Mouse (Mus musculus) granulocyte monocyte progenitor cell, adult 5-6 weeks (primary cell): ENCODE data around the gene Pigb. TPM values are rescaled to one million over a fixed set of nuclear protein-coding genes. Genes with fewer than 3 reads are reported as not detected.
"Not testable (repeated sequence)": the region's sequence is repeated elsewhere in the genome, so short reads cannot be mapped to it uniquely, and the experiment has no call there.

Source experiments
- ATAC-seq: replicated peaks from 2 replicates; pipeline ENCODE4 v1.8.0; 2016; ENCODE audit warnings: mild to moderate bottlenecking, moderate TSS enrichment, inconsistent platforms; ENCODE audit not compliant: poor library complexity, severe bottlenecking
- total RNA-seq, 2 experiments: library from RNA; stranded (forward) in 1 of 2; stranded (reverse) in 1 of 2; fragments of 200-712, 200-1000 nt in 1 of 2; fragments of >200 nt in 1 of 2; fragmentation: Nextera tagmentation in 1 of 2; gene quantifications; 2 replicates each; pipeline ENCODE4 v1.2.3; 2014 to 2017

Gene Pigb
- 32.5 and 38.2 TPM in 2 replicates for total RNA-seq (2014; fragmentation: Nextera tagmentation)
- 7.3 and 9.1 TPM in 2 replicates for total RNA-seq (2017)

GRCm38 (mm10) chr9:73040080-73040479, at the start of gene Pigb:
Pigb (minus strand) TSS chr9:73040378.
- no peak for ATAC-seq

GRCm38 (mm10) chr9:73089222-73089920, 49.2 kb upstream of the Pigb start:
- peak; percentile 69 for ATAC-seq

GRCm38 (mm10) chr9:73087581-73087980, 47.4 kb upstream of the Pigb start:
- ATAC-seq: no peak

- peak; percentile 30 for ATAC-seq
Measured at GRCm38 (mm10) chr9:73087121-73087520, 46.9 kb upstream of the Pigb start.

- peak; percentile 29 for ATAC-seq
Measured at GRCm38 (mm10) chr9:73085845-73086244, 45.7 kb upstream of the Pigb start.

GRCm38 (mm10) chr9:73083956-73084355, 43.8 kb upstream of the Pigb start:
- peak; percentile 15 for ATAC-seq

- no peak for ATAC-seq
Measured at GRCm38 (mm10) chr9:73082291-73083000, 42.3 kb upstream of the Pigb start.

- ATAC-seq: no peak
Measured at GRCm38 (mm10) chr9:73079801-73080325, 39.7 kb upstream of the Pigb start.

GRCm38 (mm10) chr9:73079349-73079748, 39.2 kb upstream of the Pigb start:
- not testable (repeated sequence) for ATAC-seq

- peak; percentile 48 for ATAC-seq
Measured at GRCm38 (mm10) chr9:73073169-73073568, 33.0 kb upstream of the Pigb start.

GRCm38 (mm10) chr9:73072426-73072825, 32.2 kb upstream of the Pigb start:
- ATAC-seq: peak; percentile 31

GRCm38 (mm10) chr9:73070971-73071659, 30.9 kb upstream of the Pigb start:
- peak; percentile 52 for ATAC-seq

GRCm38 (mm10) chr9:73068688-73069087, 28.5 kb upstream of the Pigb start:
- peak; percentile 38 for ATAC-seq

- no peak; the same call in 1 of the 2 replicates for ATAC-seq
Measured at GRCm38 (mm10) chr9:73068230-73068679, 28.1 kb upstream of the Pigb start.

- ATAC-seq: peak; percentile 20; the same call in 1 of the 2 replicates
Measured at GRCm38 (mm10) chr9:73067086-73067485, 26.9 kb upstream of the Pigb start.

- ATAC-seq: no peak
Measured at GRCm38 (mm10) chr9:73063621-73064290, 23.6 kb upstream of the Pigb start.

GRCm38 (mm10) chr9:73059224-73059623, 19.0 kb upstream of the Pigb start:
- ATAC-seq: peak; percentile 64

- ATAC-seq: no peak
Measured at GRCm38 (mm10) chr9:73055441-73055911, 15.3 kb upstream of the Pigb start.

- no peak; the same call in 1 of the 2 replicates for ATAC-seq
Measured at GRCm38 (mm10) chr9:73050606-73051005, 10.4 kb upstream of the Pigb start.

GRCm38 (mm10) chr9:73049833-73050232, 9.7 kb upstream of the Pigb start:
- no peak for ATAC-seq
